Mouse (Mus musculus): ENCODE measurements around the gene C1qtnf7. TPM values are rescaled to one million over a fixed set of nuclear protein-coding genes. Genes with fewer than 3 reads are reported as not detected.

The C1qtnf7 gene
- total and polyA plus RNA-seq, 3 experiments: not detected

GRCm38 (mm10) chr5:43589440-43589830 is 74.1 kb downstream of the C1qtnf7 start:
- DNase-seq (ENCODE audit: low read depth, low spot score): no peak
- 0 out of 4 replicates have a peak, but pooled peaks cover 0 to 2% of the 10 kb centered on the region in 2 experiments for H3K27me3 ChIP-seq (ENCODE audit: control insufficient read depth in 1 of 2, insufficient read depth in 2 of 2, low read length in 2 of 2)
- no peak overlapping the region for H3K4me3 ChIP-seq (ENCODE audit: control insufficient read depth in 1 of 2, insufficient read depth in 1 of 2, low read depth in 2 of 2, low read length in 2 of 2)
- no peak overlapping the region for H3K27ac ChIP-seq (ENCODE audit: control insufficient read depth, low read depth, low read length)
- no peaks in the 10 kb centered on the region for H3K4me1 ChIP-seq (ENCODE audit: control insufficient read depth in 1 of 2, insufficient read depth in 2 of 2, low read length in 2 of 2)
- H3K79me2 ChIP-seq (ENCODE audit: control insufficient read depth, insufficient read depth, low read length, poor library complexity): no peaks in the 10 kb centered on the region
- no peak overlapping the region for H3K9ac ChIP-seq (ENCODE audit: control insufficient read depth, low read depth, low read length, poor library complexity, severe bottlenecking)
- TF ChIP-seq ETS1 (IDR thresholded peaks at IDR 0.05; ENCODE audit: low read depth, low read length): no peak
- no peak for TF ChIP-seq TCF12 (IDR thresholded peaks at IDR 0.05; ENCODE audit: low read depth, low read length)
- no peak for TF ChIP-seq POLR2A (IDR thresholded peaks at IDR 0.05; ENCODE audit: control insufficient read depth in 1 of 2, insufficient read depth in 1 of 2, low read depth in 1 of 2, low read length in 2 of 2, poor library complexity in 1 of 2)
- TF ChIP-seq TAL1 (IDR thresholded peaks at IDR 0.05; ENCODE audit: low read length): no peak
- TF ChIP-seq TBP (IDR thresholded peaks at IDR 0.05; ENCODE audit: low read depth, low read length): no peak
- no peak for TF ChIP-seq RAD21 (IDR thresholded peaks at IDR 0.05; ENCODE audit: low read depth, low read length)
- no peak for TF ChIP-seq USF2 (IDR thresholded peaks at IDR 0.05; ENCODE audit: borderline replicate concordance in 1 of 2, insufficient read depth in 1 of 2, low read depth in 1 of 2, low read length in 2 of 2)
- no peak for TF ChIP-seq GABPA (IDR thresholded peaks at IDR 0.05; ENCODE audit: low read depth, low read length)
- no peak for TF ChIP-seq USF1 (IDR thresholded peaks at IDR 0.05; ENCODE audit: low read depth, low read length)
- TF ChIP-seq ZKSCAN1 (IDR thresholded peaks at IDR 0.05; ENCODE audit: low read depth, low read length): no peak
- no peaks in the 10 kb centered on the region for H3K9me3 ChIP-seq (replicated peaks; ENCODE audit: insufficient read depth, low read length)
- H3K36me3 ChIP-seq (ENCODE audit: control insufficient read depth in 1 of 2, insufficient read depth in 2 of 2, low read length in 2 of 2): no peaks in the 10 kb centered on the region

- TF ChIP-seq NRF1 (IDR thresholded peaks at IDR 0.05; ENCODE audit: insufficient read depth, low read depth, low read length, poor library complexity, severe bottlenecking) (no peak), POLR2AphosphoS5 (IDR thresholded peaks at IDR 0.05; ENCODE audit: borderline replicate concordance, low read depth, low read length) (no peak), MEF2A (IDR thresholded peaks at IDR 0.05; ENCODE audit: extremely low read depth, insufficient replicate concordance, low read depth, low read length, poor library complexity, severe bottlenecking) (no peak), GABPA (IDR thresholded peaks at IDR 0.05; ENCODE audit: low read depth, low read length) (no peak), GATA1 (IDR thresholded peaks at IDR 0.05; ENCODE audit: low read depth, low read length) (no peak), MXI1 (IDR thresholded peaks at IDR 0.05; ENCODE audit: low read depth, low read length) (no peak), USF2 (IDR thresholded peaks at IDR 0.05; ENCODE audit: borderline replicate concordance in 1 of 2, insufficient read depth in 1 of 2, low read depth in 1 of 2, low read length in 2 of 2) (no peak), POLR2AphosphoS2 (IDR thresholded peaks at IDR 0.05; ENCODE audit: low read length) (no peak)
- Histone ChIP-seq H3K79me2 (ENCODE audit: control insufficient read depth, insufficient read depth, low read length, poor library complexity) (no peaks in the 10 kb centered on the region), H3K4me1 (ENCODE audit: control insufficient read depth in 1 of 2, insufficient read depth in 2 of 2, low read length in 2 of 2) (no peaks in the 10 kb centered on the region), H3K9me3 (replicated peaks; ENCODE audit: insufficient read depth, low read length) (no peaks in the 10 kb centered on the region), H3K27ac (ENCODE audit: control insufficient read depth, low read depth, low read length) (no peak overlapping the region), H3K27me3 (ENCODE audit: control insufficient read depth in 1 of 2, insufficient read depth in 2 of 2, low read length in 2 of 2) (0 out of 4 replicates have a peak, but pooled peaks cover 0 to 2% of the 10 kb centered on the region in 2 experiments), H3K36me3 (ENCODE audit: control insufficient read depth in 1 of 2, insufficient read depth in 2 of 2, low read length in 2 of 2) (no peaks in the 10 kb centered on the region), H3K4me3 (ENCODE audit: control insufficient read depth in 1 of 2, insufficient read depth in 1 of 2, low read depth in 2 of 2, low read length in 2 of 2) (no peak overlapping the region), H3K9ac (ENCODE audit: control insufficient read depth, low read depth, low read length, poor library complexity, severe bottlenecking) (no peak overlapping the region)
- no peak for DNase-seq (ENCODE audit: low read depth, low spot score)
Measured at GRCm38 (mm10) chr5:43590311-43590731, 75.0 kb downstream of the C1qtnf7 start.

All from MEL (cell line).